Mouse (Mus musculus) forebrain, embryonic 15.5 days (tissue): Measurements from ENCODE around the gene Fam213b. TPM values are rescaled to one million over a fixed set of nuclear protein-coding genes. Genes with fewer than 3 reads are reported as not detected.

Source experiments
- ATAC-seq: fragments of 200-750 bp; cut with Nextera tagmentation; replicated peaks from 2 replicates; pipeline ENCODE4 v1.8.0; 2017; ENCODE audit warnings: mild to moderate bottlenecking, moderate TSS enrichment, moderate library complexity
- H3K27ac ChIP-seq: fragments of 300-500 bp; sonication (generic); replicated peaks from 2 replicates; pipeline ENCODE4 v1.5.1; 2015; ENCODE audit warnings: mild to moderate bottlenecking, inconsistent platforms
- H3K27me3 ChIP-seq: fragments of 300-500 bp; sonication (generic); 2 replicates; pipeline ENCODE4 v1.6.1; 2015; ENCODE audit warnings: inconsistent platforms
- H3K36me3 ChIP-seq: fragments of 300-500 bp; sonication (generic); 2 replicates; pipeline ENCODE4 v1.6.1; 2015; ENCODE audit warnings: mild to moderate bottlenecking, inconsistent platforms
- H3K4me1 ChIP-seq: fragments of 300-500 bp; sonication (generic); 2 replicates; pipeline ENCODE4 v1.6.1; 2015; ENCODE audit warnings: inconsistent platforms
- H3K4me2 ChIP-seq: fragments of 300-500 bp; sonication (generic); replicated peaks from 2 replicates; pipeline ENCODE4 v1.6.1; 2015; ENCODE audit warnings: mild to moderate bottlenecking, inconsistent platforms
- H3K4me3 ChIP-seq: fragments of 300-500 bp; sonication (generic); 2 replicates; pipeline ENCODE4 v1.5.1; 2015; ENCODE audit warnings: mild to moderate bottlenecking, inconsistent platforms
- H3K9ac ChIP-seq: fragments of 300-500 bp; sonication (generic); replicated peaks from 2 replicates; pipeline ENCODE4 v1.6.1; 2015; ENCODE audit warnings: mild to moderate bottlenecking, inconsistent platforms
- H3K9me3 ChIP-seq: fragments of 300-500 bp; sonication (generic); 2 replicates; pipeline ENCODE4 v1.6.1; 2016; ENCODE audit warnings: inconsistent platforms
- WGBS: fragments of 180-500 bp; shearing (Covaris S2); methylation state at CpG from one replicate; pipeline ENCODE4 v1.1.7; 2015; ENCODE audit warnings: mixed read lengths; 5-methylcytosine and 5-hydroxymethylcytosine counted together
- polyA plus RNA-seq: library from polyadenylated mRNA; unstranded; fragments of >200 nt; fragmentation: Nextera tagmentation; extraction: Ambion mirVana; gene quantifications from 2 replicates; pipeline ENCODE4 v1.2.1, GENCODE M21; 2015

The Fam213b gene
- polyA plus RNA-seq, 1 experiment from 2014 or later: 40.5 TPM

DNA sequence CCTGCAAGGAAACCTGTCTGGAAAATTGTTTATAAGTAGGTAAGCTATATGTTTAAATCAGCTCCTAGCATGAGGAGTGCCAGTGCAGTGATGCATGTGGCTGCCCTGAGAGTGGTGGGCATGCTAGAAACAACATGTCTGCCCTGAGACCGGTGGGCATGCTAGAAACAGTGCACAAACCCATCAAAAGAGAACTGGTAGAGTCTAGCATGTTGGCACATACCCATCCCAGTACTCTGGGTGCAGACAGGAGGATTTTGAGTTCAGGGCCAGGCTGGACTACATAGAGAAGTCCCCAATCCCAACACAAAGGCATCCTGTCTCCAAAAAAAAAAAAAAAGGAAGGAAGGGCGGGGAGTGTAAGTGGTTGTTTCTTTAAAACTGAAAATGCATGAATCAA, 35.9 kb upstream of the Fam213b start:
- Histone ChIP-seq H3K4me1 (no peaks in the 10 kb centered on the region), H3K27ac (no peak overlapping the region), H3K36me3 (no peaks in the 10 kb centered on the region), H3K4me3 (no peak overlapping the region), H3K9me3 (no peaks in the 10 kb centered on the region), H3K27me3 (no peaks in the 10 kb centered on the region), H3K9ac (no peak overlapping the region), H3K4me2 (no peak overlapping the region)
- ATAC-seq: no peak
- whole genome bisulfite sequencing: 88% methylated on average over 2 of the region's 2 CpGs

GRCm38 (mm10) chr4:154933306-154933907, 34.5 kb upstream of the Fam213b start:
- no peaks in the 10 kb centered on the region for H3K27me3 ChIP-seq
- no peaks in the 10 kb centered on the region for H3K36me3 ChIP-seq
- H3K27ac ChIP-seq: no peak overlapping the region
- H3K9ac ChIP-seq: no peak overlapping the region
- H3K9me3 ChIP-seq: no peaks in the 10 kb centered on the region
- no peak overlapping the region for H3K4me2 ChIP-seq
- WGBS: 62% methylated on average over 13 of the region's 13 CpGs
- ATAC-seq: no peak
- H3K4me3 ChIP-seq: no peak overlapping the region
- no peaks in the 10 kb centered on the region for H3K4me1 ChIP-seq

- Histone ChIP-seq H3K9me3 (no peaks in the 10 kb centered on the region), H3K27ac (no peak overlapping the region), H3K27me3 (no peaks in the 10 kb centered on the region), H3K4me1 (no peaks in the 10 kb centered on the region), H3K36me3 (no peaks in the 10 kb centered on the region), H3K4me3 (no peak overlapping the region), H3K4me2 (no peak overlapping the region), H3K9ac (no peak overlapping the region)
- WGBS: 89% methylated on average over 12 of the region's 12 CpGs
- ATAC-seq: no peak
Measured at GRCm38 (mm10) chr4:154929088-154929660, 30.2 kb upstream of the Fam213b start.

DNA sequence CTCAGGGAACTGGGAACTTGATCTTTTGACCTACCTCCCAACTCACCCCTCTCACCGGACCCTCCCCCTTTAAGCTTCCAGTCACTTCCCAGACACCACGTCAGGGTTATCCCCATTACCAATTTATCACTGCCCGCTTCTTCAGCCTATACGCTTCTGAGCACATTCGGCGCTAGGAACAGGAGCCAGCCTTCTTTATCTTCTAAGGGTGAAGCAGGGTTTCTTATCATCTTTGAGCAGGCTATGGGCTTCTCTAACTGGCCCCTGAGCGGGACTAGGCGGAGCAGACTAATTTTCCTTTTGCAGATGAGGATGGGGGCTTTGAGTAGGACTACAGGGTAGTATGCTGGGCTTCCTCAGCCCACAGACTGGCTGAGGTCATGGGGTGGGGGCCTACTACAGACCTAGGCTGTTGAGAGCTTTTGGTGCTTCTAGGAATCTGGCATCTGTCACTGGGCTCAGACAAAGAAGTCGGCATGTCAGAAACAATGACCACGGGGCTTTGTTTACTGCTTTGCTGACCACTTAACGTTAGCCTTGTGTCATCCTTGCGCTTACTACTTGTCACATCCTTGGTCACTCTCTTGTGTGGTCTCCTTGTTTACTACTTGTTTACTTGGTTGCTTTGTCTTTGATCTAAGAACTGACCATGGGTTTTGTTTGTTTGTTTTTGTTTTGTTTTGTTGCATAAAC, 29.6 kb upstream of the Fam213b start, which contains the start of gene Tnfrsf14:
Tnfrsf14 (minus strand) TSS at position 169 of the 693 bp plus-strand sequence.
- Histone ChIP-seq H3K4me3 (no peak within 1 kb of the TSS), H3K27ac (no peak within 1 kb of the TSS), H3K36me3 (no peaks in the 10 kb centered on the region), H3K9me3 (no peaks in the 10 kb centered on the region), H3K4me2 (no peak within 1 kb of the TSS), H3K27me3 (no peaks in the 10 kb centered on the region), H3K4me1 (no peaks in the 10 kb centered on the region), H3K9ac (no peak within 1 kb of the TSS)
- no peak for ATAC-seq
- 68% methylated on average over 12 of the region's 12 CpGs for WGBS

DNA sequence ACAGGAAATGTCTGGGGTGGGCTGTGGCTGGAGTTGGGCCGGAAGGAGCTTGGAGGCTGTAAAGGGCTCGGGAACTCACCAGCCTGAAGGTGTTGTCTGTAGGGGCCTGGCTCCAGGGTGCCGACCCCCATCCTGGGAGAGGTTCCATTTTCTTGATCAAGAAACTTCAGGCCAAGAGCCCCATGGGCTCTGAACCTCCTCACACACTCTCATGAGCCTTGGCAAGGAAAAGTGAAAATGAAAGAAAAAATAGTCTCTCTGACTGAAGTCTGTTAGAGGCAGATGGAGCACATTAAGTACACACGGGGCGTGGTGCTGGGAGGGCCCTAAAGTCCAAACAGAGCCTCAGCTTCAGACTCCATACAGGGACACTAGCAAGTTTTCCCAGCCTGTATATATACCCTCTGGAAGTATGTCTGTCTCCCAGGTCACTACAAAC, 29.0 kb upstream of the Fam213b start:
- ATAC-seq: no peak
- Histone ChIP-seq H3K36me3 (no peaks in the 10 kb centered on the region), H3K9me3 (no peaks in the 10 kb centered on the region), H3K27ac (no peak overlapping the region), H3K9ac (no peak overlapping the region), H3K4me2 (no peak overlapping the region), H3K4me3 (no peak overlapping the region), H3K27me3 (no peaks in the 10 kb centered on the region), H3K4me1 (no peaks in the 10 kb centered on the region)
- 79% methylated on average over 5 of the region's 5 CpGs for WGBS

DNA sequence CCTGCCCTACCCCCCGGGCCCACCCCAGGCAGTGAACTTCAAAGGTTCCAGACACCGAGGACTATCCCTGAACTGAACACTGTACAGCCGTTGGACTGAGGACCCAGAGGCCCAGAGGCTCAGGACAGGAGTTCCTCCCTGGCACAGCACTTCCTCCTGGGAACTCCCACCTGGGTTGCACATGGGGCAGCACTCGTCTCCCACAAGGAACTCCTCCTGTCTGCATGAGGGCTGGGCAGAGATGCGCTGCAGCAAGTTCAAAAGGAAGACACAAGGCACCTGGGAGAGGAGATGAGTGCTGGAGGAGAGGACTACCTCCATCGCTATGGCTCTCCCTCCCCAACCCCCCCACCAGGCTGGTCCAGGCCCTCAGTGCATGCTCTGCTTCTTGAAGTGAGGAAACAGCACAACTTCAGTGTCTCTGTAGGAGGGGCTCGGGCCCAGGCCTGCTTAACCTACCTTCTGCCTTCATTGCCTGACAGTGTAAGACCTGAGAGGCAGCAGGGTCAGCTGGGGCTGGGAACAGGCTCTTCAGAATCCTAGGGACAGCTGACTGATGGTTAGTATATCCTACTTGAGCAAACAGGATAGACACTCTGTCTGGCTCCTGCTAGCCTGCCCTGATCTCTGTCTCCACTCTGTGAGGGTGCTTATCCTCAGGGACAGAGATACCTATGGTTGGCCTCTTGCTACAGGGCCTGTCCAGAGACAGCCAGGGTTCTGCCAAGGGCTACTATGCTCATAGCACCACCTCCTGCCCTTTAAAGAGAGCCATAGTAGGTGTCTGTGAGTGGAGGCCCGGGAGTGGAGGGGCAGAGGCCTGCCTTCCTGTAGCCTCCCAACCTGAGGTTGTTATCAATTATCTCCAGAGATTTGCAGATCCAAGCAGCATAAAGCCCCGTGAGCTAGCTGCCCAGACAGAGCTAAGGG, 28.3 kb upstream of the Fam213b start:
- no peak for ATAC-seq
- H3K4me2 ChIP-seq: no peak overlapping the region

GRCm38 (mm10) chr4:154925413-154925812, 26.5 kb upstream of the Fam213b start:
- no peak for ATAC-seq
- Histone ChIP-seq H3K27ac (no peak overlapping the region), H3K9me3 (no peaks in the 10 kb centered on the region), H3K4me2 (no peak overlapping the region), H3K9ac (no peak overlapping the region), H3K36me3 (no peaks in the 10 kb centered on the region), H3K27me3 (no peaks in the 10 kb centered on the region), H3K4me3 (no peak overlapping the region), H3K4me1 (no peaks in the 10 kb centered on the region)
- 54% methylated on average over 4 of the region's 4 CpGs for WGBS

More for the DNA sequence above, 28.3 kb upstream of the Fam213b start:
- H3K4me3 ChIP-seq: no peak overlapping the region
- H3K9ac ChIP-seq: no peak overlapping the region
- H3K27ac ChIP-seq: no peak overlapping the region
- no peaks in the 10 kb centered on the region for H3K9me3 ChIP-seq
- no peaks in the 10 kb centered on the region for H3K36me3 ChIP-seq
- no peaks in the 10 kb centered on the region for H3K27me3 ChIP-seq
- 71% methylated on average over 9 of the region's 9 CpGs for WGBS
- no peaks in the 10 kb centered on the region for H3K4me1 ChIP-seq

GRCm38 (mm10) chr4:154922931-154923330, 24.0 kb upstream of the Fam213b start:
- H3K27me3 ChIP-seq: no peaks in the 10 kb centered on the region
- no peak overlapping the region for H3K9ac ChIP-seq
- H3K4me1 ChIP-seq: no peaks in the 10 kb centered on the region
- no peaks in the 10 kb centered on the region for H3K36me3 ChIP-seq
- no peak overlapping the region for H3K27ac ChIP-seq
- H3K9me3 ChIP-seq: no peaks in the 10 kb centered on the region
- H3K4me3 ChIP-seq: no peak overlapping the region
- 82% methylated on average over 5 of the region's 5 CpGs for WGBS
- ATAC-seq: no peak
- no peak overlapping the region for H3K4me2 ChIP-seq

DNA sequence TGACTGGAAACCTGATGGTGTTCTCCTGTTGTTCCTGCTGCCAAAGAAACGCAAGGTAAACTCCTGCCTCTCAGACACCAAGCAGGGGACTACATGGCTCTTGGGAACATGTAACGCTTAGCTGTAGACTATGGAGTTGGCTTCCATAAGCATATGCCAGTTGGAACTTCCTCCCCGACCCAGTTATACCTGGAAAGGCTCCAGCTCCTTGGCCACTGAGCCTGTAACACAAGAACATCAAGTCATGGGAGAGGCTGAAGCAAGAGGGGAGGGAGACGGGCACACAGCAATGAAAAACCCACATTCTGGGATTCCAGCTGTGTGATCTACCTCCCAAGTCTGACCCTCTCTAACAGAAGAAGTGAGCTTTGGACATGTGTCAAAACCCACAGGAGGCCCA, 23.4 kb upstream of the Fam213b start:
- no peak overlapping the region for H3K4me2 ChIP-seq
- H3K36me3 ChIP-seq: no peaks in the 10 kb centered on the region
- no peaks in the 10 kb centered on the region for H3K4me1 ChIP-seq

GRCm38 (mm10) chr4:154916662-154917061, 17.7 kb upstream of the Fam213b start:
- Histone ChIP-seq H3K36me3 (no peaks in the 10 kb centered on the region), H3K4me3 (no peak overlapping the region), H3K4me2 (no peak overlapping the region), H3K4me1 (no peaks in the 10 kb centered on the region), H3K9me3 (no peaks in the 10 kb centered on the region), H3K27me3 (no peaks in the 10 kb centered on the region), H3K9ac (no peak overlapping the region), H3K27ac (no peak overlapping the region)
- no peak for ATAC-seq
- WGBS: 83% methylated on average over 4 of the region's 4 CpGs

More for the DNA sequence above, 23.4 kb upstream of the Fam213b start:
- H3K9ac ChIP-seq: no peak overlapping the region
- ATAC-seq: no peak
- H3K27ac ChIP-seq: no peak overlapping the region
- H3K4me3 ChIP-seq: no peak overlapping the region
- WGBS: 80% methylated on average over 4 of the region's 4 CpGs
- H3K9me3 ChIP-seq: no peaks in the 10 kb centered on the region
- no peaks in the 10 kb centered on the region for H3K27me3 ChIP-seq

GRCm38 (mm10) chr4:154915286-154915685, 16.4 kb upstream of the Fam213b start:
- H3K27ac ChIP-seq: no peak overlapping the region
- no peaks in the 10 kb centered on the region for H3K27me3 ChIP-seq
- H3K9me3 ChIP-seq: no peaks in the 10 kb centered on the region
- H3K4me1 ChIP-seq: no peaks in the 10 kb centered on the region
- 91% methylated on average over 10 of the region's 10 CpGs for WGBS
- no peaks in the 10 kb centered on the region for H3K36me3 ChIP-seq
- H3K4me3 ChIP-seq: no peak overlapping the region
- H3K4me2 ChIP-seq: no peak overlapping the region
- no peak for ATAC-seq
- no peak overlapping the region for H3K9ac ChIP-seq

GRCm38 (mm10) chr4:154914707-154915106, 15.8 kb upstream of the Fam213b start:
- Histone ChIP-seq H3K4me2 (no peak overlapping the region), H3K4me1 (no peaks in the 10 kb centered on the region), H3K27ac (no peak overlapping the region), H3K36me3 (no peaks in the 10 kb centered on the region), H3K9me3 (no peaks in the 10 kb centered on the region), H3K9ac (no peak overlapping the region), H3K27me3 (no peaks in the 10 kb centered on the region), H3K4me3 (no peak overlapping the region)
- no peak for ATAC-seq
- WGBS: 92% methylated on average over 3 of the region's 3 CpGs
